In genomic region chr8:122747825-122748224, GRCm38 (mm10) we compare ENCODE assay signal across 17 mouse cellular contexts. TPM values are rescaled to one million over a fixed set of nuclear protein-coding genes. Genes with fewer than 3 reads are reported as not detected.
DNase-seq lines count a peak whose midpoint lies in the region; ATAC-seq and TF ChIP-seq lines count a peak whose summit lies in the region.
"Had no signal": no experiment of that assay in that cellular context is flagged by ENCODE, and none has a peak within 500 bp of the region (broad histone marks: within the 10 kb centered on the region; RNA-seq: fewer than 3 reads in every experiment).

No protein-coding gene starts in this region.

- H3K36me3 ChIP-seq in hindbrain, embryonic 13.5 days: no peaks in the 10 kb centered on the region
- H3K36me3 ChIP-seq in hindbrain, embryonic 16.5 days (ENCODE audit: control insufficient read depth, insufficient read depth, low read length): no peaks in the 10 kb centered on the region
- H3K36me3 ChIP-seq in neural tube, embryonic 11.5 days (ENCODE audit: control insufficient read depth, insufficient read depth, low read length): no peaks in the 10 kb centered on the region
- no peaks in the 10 kb centered on the region for H3K36me3 ChIP-seq in neural tube, embryonic 15.5 days
- H3K36me3 ChIP-seq: embryonic facial prominence, embryonic 10.5 days; heart, embryonic 12.5 days; intestine, embryonic 15.5 days had no signal

- ATAC-seq in hindbrain, embryonic 13.5 days (ENCODE audit: low FRiP score): no peak
- no peak for ATAC-seq in hindbrain, embryonic 16.5 days
- no peak for ATAC-seq in neural tube, embryonic 11.5 days (ENCODE audit: insufficient read depth, low FRiP score, low TSS enrichment)
- no peak for ATAC-seq in neural tube, embryonic 15.5 days (ENCODE audit: low FRiP score)
- ATAC-seq: forebrain, embryonic 13.5 days; intestine, embryonic 15.5 days had no signal

- H3K4me2 ChIP-seq in hindbrain, embryonic 13.5 days: no peak overlapping the region
- H3K4me2 ChIP-seq in hindbrain, embryonic 16.5 days (ENCODE audit: low read length): no peak overlapping the region
- H3K4me2 ChIP-seq in neural tube, embryonic 11.5 days (ENCODE audit: low read depth): no peak overlapping the region
- no peak overlapping the region for H3K4me2 ChIP-seq in neural tube, embryonic 15.5 days
- H3K4me2 ChIP-seq: forebrain, embryonic 13.5 days; heart, embryonic 12.5 days; intestine, embryonic 15.5 days had no signal

- H3K9me3 ChIP-seq in hindbrain, embryonic 13.5 days: no peaks in the 10 kb centered on the region
- no peaks in the 10 kb centered on the region for H3K9me3 ChIP-seq in hindbrain, embryonic 16.5 days (ENCODE audit: control insufficient read depth, low read length)
- H3K9me3 ChIP-seq in neural tube, embryonic 11.5 days (ENCODE audit: control insufficient read depth, low read length): no peaks in the 10 kb centered on the region
- no peaks in the 10 kb centered on the region for H3K9me3 ChIP-seq in neural tube, embryonic 15.5 days (replicated peaks)
- H3K9me3 ChIP-seq: embryonic facial prominence, embryonic 10.5 days; forebrain, embryonic 13.5 days; heart, embryonic 12.5 days; intestine, embryonic 15.5 days had no signal

- H3K4me3 ChIP-seq in hindbrain, embryonic 13.5 days: no peak overlapping the region
- no peak overlapping the region for H3K4me3 ChIP-seq in hindbrain, embryonic 16.5 days (ENCODE audit: low read length)
- H3K4me3 ChIP-seq in neural tube, embryonic 11.5 days (ENCODE audit: low read depth, low read length): no peak overlapping the region
- no peak overlapping the region for H3K4me3 ChIP-seq in neural tube, embryonic 15.5 days (replicated peaks)
- no peak overlapping the region for H3K4me3 ChIP-seq in layer of hippocampus, adult 2 months
- H3K4me3 ChIP-seq: embryonic facial prominence, embryonic 10.5 days; forebrain, embryonic 13.5 days; heart, adult 2 months; heart, embryonic 12.5 days; intestine, embryonic 15.5 days had no signal

- H3K4me1 ChIP-seq in hindbrain, embryonic 13.5 days (replicated peaks): peaks cover 90% of the 10 kb centered on the region
- H3K4me1 ChIP-seq in hindbrain, embryonic 16.5 days (ENCODE audit: control insufficient read depth, insufficient read depth, low read depth, low read length): peaks cover 59% of the 10 kb centered on the region
- H3K4me1 ChIP-seq in neural tube, embryonic 11.5 days (ENCODE audit: control insufficient read depth, insufficient read depth, low read length): peaks cover 32% of the 10 kb centered on the region
- H3K4me1 ChIP-seq in neural tube, embryonic 15.5 days: peaks cover 80% of the 10 kb centered on the region

- H3K27ac ChIP-seq in hindbrain, embryonic 13.5 days: peak overlapping the region; percentile 98
- no peak overlapping the region; the same call in 1 of the 2 replicates for H3K27ac ChIP-seq in hindbrain, embryonic 16.5 days (ENCODE audit: low read depth, low read length)
- H3K27ac ChIP-seq in neural tube, embryonic 11.5 days (ENCODE audit: low read depth, low read length): 0 out of 2 replicates have a peak overlapping the region, but pooled peaks have one; percentile 14
- peak overlapping the region; percentile 93 for H3K27ac ChIP-seq in neural tube, embryonic 15.5 days (replicated peaks)
- no peak overlapping the region for H3K27ac ChIP-seq in layer of hippocampus, adult 2 months
- H3K27ac ChIP-seq: embryonic facial prominence, embryonic 10.5 days; heart, adult 2 months; intestine, embryonic 15.5 days had no signal

- no peak for DNase-seq in neural tube, embryonic 11.5 days (ENCODE audit: low spot score)
- DNase-seq in neural tube, embryonic 10.5 days (ENCODE audit: extremely low spot score, low spot score): no peak
- no peak for DNase-seq in retina, embryonic 14.5 days (ENCODE audit: low spot score)
- no peak for DNase-seq in layer of hippocampus, adult 2 months (ENCODE audit: low spot score in 2 of 2)
- DNase-seq: adrenal gland, adult 2 months; adrenal gland, postnatal 25 days; cerebellum, adult 2 months; cerebellum, postnatal 10 days; gastrocnemius, postnatal 14 days; heart, adult 2 months had no signal

- WGBS in hindbrain, embryonic 13.5 days: 88% methylated on average over 1 of the region's 1 CpGs
- WGBS in hindbrain, embryonic 16.5 days: 90% methylated on average over 1 of the region's 1 CpGs
- WGBS in neural tube, embryonic 11.5 days: 78% methylated on average over 1 of the region's 1 CpGs
- 89% methylated on average over 1 of the region's 1 CpGs for WGBS in neural tube, embryonic 15.5 days

- H3K27me3 ChIP-seq in hindbrain, embryonic 13.5 days: 0 out of 2 replicates have a peak, but pooled peaks cover 8% of the 10 kb centered on the region
- no peaks in the 10 kb centered on the region for H3K27me3 ChIP-seq in hindbrain, embryonic 16.5 days (replicated peaks; ENCODE audit: control insufficient read depth, insufficient read depth, low read length)
- no peaks in the 10 kb centered on the region for H3K27me3 ChIP-seq in neural tube, embryonic 11.5 days (ENCODE audit: control insufficient read depth, insufficient read depth, low read length)
- no peaks in the 10 kb centered on the region for H3K27me3 ChIP-seq in neural tube, embryonic 15.5 days (replicated peaks)
- H3K27me3 ChIP-seq: forebrain, embryonic 13.5 days had no signal

- TF ChIP-seq CTCF in layer of hippocampus, adult 2 months (conservative IDR thresholded peaks at IDR 0.05): no peak

- no peak overlapping the region for H3K9ac ChIP-seq in hindbrain, embryonic 13.5 days
- no peak overlapping the region for H3K9ac ChIP-seq in hindbrain, embryonic 16.5 days (ENCODE audit: low read depth, low read length)
- H3K9ac ChIP-seq in neural tube, embryonic 11.5 days (ENCODE audit: low read length): no peak overlapping the region
- H3K9ac ChIP-seq in neural tube, embryonic 15.5 days (replicated peaks): no peak overlapping the region
- H3K9ac ChIP-seq: forebrain, embryonic 13.5 days; heart, embryonic 12.5 days; intestine, embryonic 15.5 days had no signal

RNA-seq across cellular contexts. Expression of gene Acsf3, which starts 27.5 kb away (rescaled TPM):
- 16.2 and 17.4 TPM in 2 replicates for polyA plus RNA-seq in hindbrain, embryonic 13.5 days (2015; fragmentation: Nextera tagmentation; extraction: Ambion mirVana)
- polyA plus RNA-seq in hindbrain, embryonic 16.5 days (2015; fragmentation: Nextera tagmentation; extraction: Ambion mirVana): 17.8 and 19.3 TPM in 2 replicates
- 15.4 and 16.2 TPM in 2 replicates for polyA plus RNA-seq in neural tube, embryonic 11.5 days (2014; fragmentation: Nextera tagmentation; extraction: Ambion mirVana)
- polyA plus RNA-seq in neural tube, embryonic 15.5 days (2015; fragmentation: Nextera tagmentation; extraction: Ambion mirVana): 15.2 and 20.3 TPM in 2 replicates
- total RNA-seq in layer of hippocampus, adult 2 months (2021): 10 to 100 TPM; 19.2 to 21.7 TPM

RNA-seq across cellular contexts. Expression of gene Cbfa2t3, which starts 48.9 kb away (rescaled TPM):
- polyA plus RNA-seq in hindbrain, embryonic 13.5 days (2015; fragmentation: Nextera tagmentation; extraction: Ambion mirVana): 27.2 and 30.2 TPM in 2 replicates
- polyA plus RNA-seq in hindbrain, embryonic 16.5 days (2015; fragmentation: Nextera tagmentation; extraction: Ambion mirVana): 12.6 and 18.3 TPM in 2 replicates
- polyA plus RNA-seq in neural tube, embryonic 11.5 days (2014; fragmentation: Nextera tagmentation; extraction: Ambion mirVana): 7.5 and 8.5 TPM in 2 replicates
- 14.4 and 16.8 TPM in 2 replicates for polyA plus RNA-seq in neural tube, embryonic 15.5 days (2015; fragmentation: Nextera tagmentation; extraction: Ambion mirVana)
- 10 to 100 TPM; 38.0 to 49.8 TPM for total RNA-seq in layer of hippocampus, adult 2 months (2021)

Comparison
In these comparisons a context has a peak if more than half of its experiments do, and no peak if none do; other contexts are left out.
1. H3K27ac ChIP-seq: peak in hindbrain, embryonic 13.5 days (single experiment), neural tube, embryonic 11.5 days (single experiment) and neural tube, embryonic 15.5 days (single experiment); none in hindbrain, embryonic 16.5 days (single experiment) and layer of hippocampus, adult 2 months (single experiment).